Mouse (Mus musculus) embryo, embryonic 10 days (tissue): ENCODE results near the gene Hps5.

Source experiments
- DNase-seq: peaks from one replicate; pipeline ENCODE4 v3.0.0-alpha.2; 2015; ENCODE audit warnings: low spot score

Hps5 gene

GRCm38 (mm10) chr7:46734983-46735382 lies 60.9 kb downstream of the Hps5 start:
- no peak for DNase-seq

- no peak for DNase-seq
These were observed 63.4 kb downstream of the Hps5 start, which contains the start of gene Saa4 for GRCm38 (mm10) chr7:46732458-46732857. Gene Saa4 (minus strand): TSS chr7:46732603.

- DNase-seq = no peak
These were observed 68.3 kb downstream of the Hps5 start for GRCm38 (mm10) chr7:46727584-46727983.

GRCm38 (mm10) chr7:46724396-46724795 lies 71.5 kb downstream of the Hps5 start:
- DNase-seq = no peak

- no peak for DNase-seq
These were observed 72.0 kb downstream of the Hps5 start for GRCm38 (mm10) chr7:46723849-46724248.

GRCm38 (mm10) chr7:46723354-46723753 lies 72.5 kb downstream of the Hps5 start:
- DNase-seq = no peak

GRCm38 (mm10) chr7:46720460-46720859 lies 75.4 kb downstream of the Hps5 start:
- no peak for DNase-seq

GRCm38 (mm10) chr7:46719526-46719925 lies 76.3 kb downstream of the Hps5 start:
- DNase-seq = no peak

GRCm38 (mm10) chr7:46718591-46719270 lies 77.1 kb downstream of the Hps5 start:
- DNase-seq = no peak

- DNase-seq = no peak
These were observed 79.0 kb downstream of the Hps5 start for GRCm38 (mm10) chr7:46716897-46717296.

GRCm38 (mm10) chr7:46715600-46715999 lies 80.3 kb downstream of the Hps5 start, which contains the start of gene Saa3:
Gene Saa3 (minus strand): TSS chr7:46715700.
- DNase-seq = no peak

- DNase-seq = peak; percentile 76
These were observed 81.3 kb downstream of the Hps5 start for GRCm38 (mm10) chr7:46714518-46714917.

- DNase-seq = no peak
These were observed 83.6 kb downstream of the Hps5 start for GRCm38 (mm10) chr7:46712250-46712649.
